Mouse (Mus musculus): ENCODE measurements at regions not wholly inside any gene's neighbourhood (a gene's known extent, or its start where the extent isn't known, plus 50 kb on each side); places are given as distances from the start of the nearest gene placed in this dataset.

DNA sequence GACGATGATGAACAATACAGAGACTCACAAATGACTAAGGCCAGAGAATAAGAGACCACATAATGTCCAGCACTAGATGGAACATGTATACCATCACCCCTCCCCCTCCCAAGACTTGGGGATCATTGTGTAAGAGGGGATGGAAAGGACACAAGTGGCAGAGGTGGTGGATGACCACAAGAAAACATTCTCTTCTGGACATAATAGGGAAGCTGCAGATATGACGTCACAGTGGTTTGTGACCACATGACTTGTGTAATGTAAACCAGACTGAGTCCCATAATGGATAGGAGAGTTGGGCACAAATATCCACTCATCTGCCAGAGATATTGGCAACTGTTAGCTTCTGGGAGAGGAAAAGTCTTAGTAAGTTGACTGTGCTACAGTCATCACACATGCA lies 630.7 kb downstream of the Kcnj2 start:
- no peaks in the 10 kb centered on the region for H3K9me3 ChIP-seq (ENCODE audit: low read length)
- no peak for ATAC-seq (ENCODE audit: low FRiP score, low TSS enrichment)
- H3K27me3 ChIP-seq (ENCODE audit: insufficient read depth, low read length) = no peaks in the 10 kb centered on the region
- no peak overlapping the region for H3K4me3 ChIP-seq (ENCODE audit: low read length)
- no peak overlapping the region for H3K27ac ChIP-seq (ENCODE audit: low read length)
- 93% methylated on average over 2 of the region's 2 CpGs for WGBS
- H3K36me3 ChIP-seq (ENCODE audit: insufficient read depth, low read length) = no peaks in the 10 kb centered on the region
- H3K4me1 ChIP-seq (ENCODE audit: insufficient read depth, low read length) = no peaks in the 10 kb centered on the region
- H3K4me2 ChIP-seq (replicated peaks; ENCODE audit: low read depth, low read length) = no peak overlapping the region
- H3K9ac ChIP-seq (replicated peaks; ENCODE audit: low read length) = no peak overlapping the region

DNA sequence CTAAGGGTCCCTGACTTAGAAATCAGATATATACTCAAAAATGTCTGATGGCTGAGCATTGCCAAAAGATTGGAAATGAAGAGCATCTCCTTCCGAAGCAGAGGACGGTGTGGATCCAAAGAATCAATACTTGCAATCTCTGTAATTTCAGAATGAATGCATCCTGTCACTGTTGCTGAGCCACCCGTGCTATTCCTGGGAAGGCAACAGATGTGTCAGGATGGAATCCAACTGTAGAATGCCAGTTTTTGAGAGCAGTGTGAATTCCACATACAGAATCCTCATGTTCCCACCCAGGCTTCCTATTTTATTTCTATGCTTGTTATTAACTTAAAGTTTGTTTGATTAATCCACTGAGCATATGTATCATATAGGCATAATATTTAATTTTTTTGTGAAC lies 633.9 kb downstream of the Kcnj2 start:
- H3K4me2 ChIP-seq (replicated peaks; ENCODE audit: low read depth, low read length) = no peak overlapping the region
- no peaks in the 10 kb centered on the region for H3K9me3 ChIP-seq (ENCODE audit: low read length)
- ATAC-seq (ENCODE audit: low FRiP score, low TSS enrichment) = no peak
- no peaks in the 10 kb centered on the region for H3K27me3 ChIP-seq (ENCODE audit: insufficient read depth, low read length)
- 88% methylated on average over 3 of the region's 3 CpGs for WGBS
- H3K27ac ChIP-seq (ENCODE audit: low read length) = no peak overlapping the region
- H3K4me1 ChIP-seq (ENCODE audit: insufficient read depth, low read length) = no peaks in the 10 kb centered on the region
- H3K9ac ChIP-seq (replicated peaks; ENCODE audit: low read length) = no peak overlapping the region
- no peak overlapping the region for H3K4me3 ChIP-seq (ENCODE audit: low read length)
- no peaks in the 10 kb centered on the region for H3K36me3 ChIP-seq (ENCODE audit: insufficient read depth, low read length)

DNA sequence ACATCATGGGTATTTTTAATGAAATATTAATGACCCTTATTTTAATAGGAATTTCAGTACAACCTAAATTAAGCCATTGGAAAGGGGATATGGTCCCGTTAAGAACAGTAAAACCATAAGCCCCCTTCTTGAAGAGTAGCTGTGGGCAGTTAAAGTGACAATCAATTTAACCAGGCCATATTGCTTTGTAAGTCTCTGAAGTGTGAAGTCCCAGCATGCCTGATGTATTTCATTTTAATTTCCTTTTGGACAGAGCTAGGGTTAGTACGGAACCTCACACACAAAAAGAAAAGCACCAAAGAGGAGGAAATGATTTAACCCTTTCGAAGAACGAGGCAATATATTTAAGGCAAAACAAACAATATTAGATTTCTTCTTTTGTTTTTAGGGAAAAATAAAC lies 640.9 kb downstream of the Kcnj2 start:
- WGBS = 11% methylated on average over 4 of the region's 4 CpGs
- Histone ChIP-seq H3K9me3 (ENCODE audit: low read length) (no peaks in the 10 kb centered on the region), H3K4me1 (ENCODE audit: insufficient read depth, low read length) (no peaks in the 10 kb centered on the region), H3K27me3 (ENCODE audit: insufficient read depth, low read length) (no peaks in the 10 kb centered on the region), H3K9ac (replicated peaks; ENCODE audit: low read length) (no peak overlapping the region), H3K4me2 (replicated peaks; ENCODE audit: low read depth, low read length) (no peak overlapping the region), H3K4me3 (ENCODE audit: low read length) (no peak overlapping the region), H3K36me3 (ENCODE audit: insufficient read depth, low read length) (no peaks in the 10 kb centered on the region), H3K27ac (ENCODE audit: low read length) (no peak overlapping the region)
- peak; percentile 54; the same call in 1 of the 2 replicates for ATAC-seq (ENCODE audit: low FRiP score, low TSS enrichment)

DNA sequence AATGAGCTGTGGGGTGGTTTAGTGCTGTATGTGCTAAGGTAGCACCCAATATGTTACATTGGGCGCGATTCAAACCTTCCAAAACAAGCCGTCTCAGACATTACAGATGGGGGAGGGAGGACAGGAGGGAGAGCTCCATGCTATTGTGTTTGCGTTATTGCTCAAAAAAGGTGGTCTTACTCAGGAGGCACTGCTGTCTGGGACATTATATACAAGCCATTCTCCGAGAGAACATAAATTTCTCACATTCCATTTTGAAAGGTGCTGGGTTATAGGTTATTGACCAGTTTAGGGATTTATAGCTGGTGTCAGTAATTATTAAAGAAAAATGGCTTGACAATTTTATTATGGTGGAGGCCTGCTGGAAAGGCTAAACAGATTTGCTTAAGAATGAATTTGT lies 649.4 kb downstream of the Kcnj2 start:
- 42% methylated on average over 5 of the region's 5 CpGs for WGBS
- Histone ChIP-seq H3K4me3 (ENCODE audit: low read length) (no peak overlapping the region), H3K27ac (ENCODE audit: low read length) (no peak overlapping the region), H3K9me3 (ENCODE audit: low read length) (no peaks in the 10 kb centered on the region), H3K4me1 (ENCODE audit: insufficient read depth, low read length) (no peaks in the 10 kb centered on the region), H3K36me3 (ENCODE audit: insufficient read depth, low read length) (no peaks in the 10 kb centered on the region), H3K9ac (replicated peaks; ENCODE audit: low read length) (no peak overlapping the region), H3K4me2 (replicated peaks; ENCODE audit: low read depth, low read length) (no peak overlapping the region), H3K27me3 (ENCODE audit: insufficient read depth, low read length) (no peaks in the 10 kb centered on the region)
- ATAC-seq (ENCODE audit: low FRiP score, low TSS enrichment) = no peak

DNA sequence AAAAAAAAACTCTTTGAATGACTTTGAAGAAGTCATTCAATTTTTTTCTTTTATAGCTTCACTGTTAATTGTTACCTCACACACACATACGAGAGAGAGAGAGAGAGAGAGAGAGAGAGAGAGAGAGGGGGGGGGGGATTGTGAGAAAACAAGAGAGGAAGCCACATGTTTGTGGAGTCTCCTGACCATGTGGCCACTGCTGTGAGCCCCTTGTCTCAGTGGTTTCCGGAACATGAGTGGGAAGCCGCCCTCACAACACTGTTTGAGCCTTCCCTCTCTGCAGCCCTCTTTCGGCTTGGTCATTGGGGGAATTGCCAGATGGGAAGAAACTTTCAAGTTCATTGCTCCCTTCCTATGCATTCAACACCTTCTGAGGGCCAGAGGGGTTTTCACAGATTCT lies 656.3 kb downstream of the Kcnj2 start:
- no peak overlapping the region for H3K27ac ChIP-seq (ENCODE audit: low read length)
- H3K36me3 ChIP-seq (ENCODE audit: insufficient read depth, low read length) = no peaks in the 10 kb centered on the region
- no peaks in the 10 kb centered on the region for H3K4me1 ChIP-seq (ENCODE audit: insufficient read depth, low read length)
- WGBS = 57% methylated on average over 4 of the region's 4 CpGs
- no peak overlapping the region for H3K4me2 ChIP-seq (replicated peaks; ENCODE audit: low read depth, low read length)
- H3K9me3 ChIP-seq (ENCODE audit: low read length) = no peaks in the 10 kb centered on the region
- no peak for ATAC-seq (ENCODE audit: low FRiP score, low TSS enrichment)
- H3K9ac ChIP-seq (replicated peaks; ENCODE audit: low read length) = no peak overlapping the region
- H3K4me3 ChIP-seq (ENCODE audit: low read length) = no peak overlapping the region
- H3K27me3 ChIP-seq (ENCODE audit: insufficient read depth, low read length) = no peaks in the 10 kb centered on the region

DNA sequence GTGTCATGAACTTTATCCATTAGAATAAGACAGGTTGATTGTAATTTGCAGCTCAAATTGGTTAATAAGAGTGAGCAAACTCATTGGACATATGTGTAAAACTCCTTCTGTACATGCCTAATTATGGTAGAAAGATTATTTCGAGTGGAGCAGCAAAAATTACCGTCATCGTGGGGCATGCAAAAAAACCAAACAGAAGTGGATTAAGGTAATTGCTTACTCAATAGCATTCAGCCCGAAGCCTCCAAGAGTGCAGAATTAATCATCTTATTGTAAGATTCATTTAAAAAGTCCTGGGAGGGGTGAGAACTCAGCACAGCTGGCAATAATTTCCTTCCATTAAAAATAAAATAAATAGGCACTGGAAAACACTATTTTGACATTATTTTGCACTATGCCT lies 662.2 kb downstream of the Kcnj2 start:
- 85% methylated on average over 4 of the region's 4 CpGs for WGBS
- no peak overlapping the region for H3K9ac ChIP-seq (replicated peaks; ENCODE audit: low read length)
- H3K27ac ChIP-seq (ENCODE audit: low read length) = no peak overlapping the region
- no peak overlapping the region for H3K4me2 ChIP-seq (replicated peaks; ENCODE audit: low read depth, low read length)
- no peaks in the 10 kb centered on the region for H3K27me3 ChIP-seq (ENCODE audit: insufficient read depth, low read length)
- H3K4me3 ChIP-seq (ENCODE audit: low read length) = no peak overlapping the region
- no peak for ATAC-seq (ENCODE audit: low FRiP score, low TSS enrichment)
- no peaks in the 10 kb centered on the region for H3K4me1 ChIP-seq (ENCODE audit: insufficient read depth, low read length)
- H3K36me3 ChIP-seq (ENCODE audit: insufficient read depth, low read length) = no peaks in the 10 kb centered on the region
- H3K9me3 ChIP-seq (ENCODE audit: low read length) = no peaks in the 10 kb centered on the region

DNA sequence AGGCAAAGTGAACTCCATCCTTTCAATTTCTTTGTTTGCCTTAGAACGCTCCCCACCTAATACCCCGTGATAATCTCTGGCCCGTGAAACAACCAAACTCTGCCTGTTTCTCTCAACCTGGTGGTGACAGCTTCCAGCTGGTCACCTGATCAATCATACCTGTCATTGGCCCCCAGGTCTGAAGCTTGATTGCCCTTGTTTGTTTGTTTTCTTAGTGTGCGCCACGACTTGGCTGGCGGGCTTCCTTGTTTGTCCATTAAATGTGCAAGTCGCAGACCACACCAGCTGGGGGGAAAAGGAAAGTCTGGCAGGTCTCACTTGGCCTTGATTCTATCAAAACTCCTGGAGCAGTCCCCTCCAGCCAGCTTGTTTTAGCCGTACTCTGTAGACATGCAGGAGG lies 666.1 kb downstream of the Kcnj2 start:
- no peak for ATAC-seq (ENCODE audit: low FRiP score, low TSS enrichment)

DNA sequence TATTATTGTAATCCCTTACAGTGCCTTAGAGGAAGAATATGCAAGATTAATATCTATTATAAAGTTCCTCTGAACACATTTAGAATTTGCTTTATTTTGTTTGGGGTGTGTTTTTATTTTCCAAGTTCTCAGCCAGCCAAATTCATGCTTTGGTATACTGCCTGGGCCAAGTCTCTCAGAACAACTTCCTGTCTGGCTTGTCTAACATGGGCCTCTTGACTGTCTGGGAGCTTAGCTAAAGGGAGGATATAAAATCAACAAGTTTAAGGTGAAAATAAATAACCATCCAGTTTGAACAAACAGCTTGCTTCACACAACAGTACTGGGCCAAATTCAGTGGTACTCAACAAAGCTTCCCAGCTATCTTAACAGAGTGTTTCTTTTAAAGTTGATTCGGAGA lies 669.5 kb downstream of the Kcnj2 start:
- H3K4me2 ChIP-seq (replicated peaks; ENCODE audit: low read depth, low read length) = no peak overlapping the region
- H3K4me3 ChIP-seq (ENCODE audit: low read length) = no peak overlapping the region
- no peaks in the 10 kb centered on the region for H3K27me3 ChIP-seq (ENCODE audit: insufficient read depth, low read length)
- no peak overlapping the region for H3K27ac ChIP-seq (ENCODE audit: low read length)
- no peaks in the 10 kb centered on the region for H3K9me3 ChIP-seq (ENCODE audit: low read length)
- H3K36me3 ChIP-seq (ENCODE audit: insufficient read depth, low read length) = no peaks in the 10 kb centered on the region
- 81% methylated on average over 1 of the region's 1 CpGs for WGBS
- no peak for ATAC-seq (ENCODE audit: low FRiP score, low TSS enrichment)
- no peak overlapping the region for H3K9ac ChIP-seq (replicated peaks; ENCODE audit: low read length)
- no peaks in the 10 kb centered on the region for H3K4me1 ChIP-seq (ENCODE audit: insufficient read depth, low read length)

More for the DNA sequence above, 666.1 kb downstream of the Kcnj2 start:
- Histone ChIP-seq H3K27ac (ENCODE audit: low read length) (no peak overlapping the region), H3K4me2 (replicated peaks; ENCODE audit: low read depth, low read length) (no peak overlapping the region), H3K9me3 (ENCODE audit: low read length) (no peaks in the 10 kb centered on the region), H3K4me1 (ENCODE audit: insufficient read depth, low read length) (no peaks in the 10 kb centered on the region), H3K4me3 (ENCODE audit: low read length) (no peak overlapping the region), H3K27me3 (ENCODE audit: insufficient read depth, low read length) (no peaks in the 10 kb centered on the region), H3K36me3 (ENCODE audit: insufficient read depth, low read length) (no peaks in the 10 kb centered on the region), H3K9ac (replicated peaks; ENCODE audit: low read length) (no peak overlapping the region)
- 18% methylated on average over 8 of the region's 8 CpGs for WGBS

DNA sequence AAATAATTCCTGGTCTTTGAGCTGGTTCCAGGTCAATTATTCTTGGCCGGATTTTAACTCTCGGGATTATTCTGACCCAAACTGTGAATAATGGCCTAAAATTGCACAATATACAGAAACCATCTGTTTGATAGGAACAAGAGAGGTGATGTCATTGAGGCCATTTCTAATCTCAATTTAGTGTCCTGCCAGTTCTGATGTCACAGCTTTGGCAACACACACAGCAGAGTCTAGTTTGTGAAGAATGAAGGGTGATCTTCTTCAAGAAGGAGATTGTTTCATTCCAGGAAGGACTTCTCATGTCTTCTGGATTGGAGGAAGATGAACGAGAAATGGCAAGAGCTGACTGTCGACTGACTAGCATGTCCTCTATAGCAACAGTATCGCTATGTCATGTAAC lies 670.0 kb downstream of the Kcnj2 start:
- no peaks in the 10 kb centered on the region for H3K27me3 ChIP-seq (ENCODE audit: insufficient read depth, low read length)
- ATAC-seq (ENCODE audit: low FRiP score, low TSS enrichment) = no peak
- no peak overlapping the region for H3K4me3 ChIP-seq (ENCODE audit: low read length)
- no peaks in the 10 kb centered on the region for H3K9me3 ChIP-seq (ENCODE audit: low read length)
- H3K9ac ChIP-seq (replicated peaks; ENCODE audit: low read length) = no peak overlapping the region
- H3K27ac ChIP-seq (ENCODE audit: low read length) = no peak overlapping the region
- no peak overlapping the region for H3K4me2 ChIP-seq (replicated peaks; ENCODE audit: low read depth, low read length)
- WGBS = 79% methylated on average over 5 of the region's 5 CpGs
- H3K4me1 ChIP-seq (ENCODE audit: insufficient read depth, low read length) = no peaks in the 10 kb centered on the region
- no peaks in the 10 kb centered on the region for H3K36me3 ChIP-seq (ENCODE audit: insufficient read depth, low read length)

DNA sequence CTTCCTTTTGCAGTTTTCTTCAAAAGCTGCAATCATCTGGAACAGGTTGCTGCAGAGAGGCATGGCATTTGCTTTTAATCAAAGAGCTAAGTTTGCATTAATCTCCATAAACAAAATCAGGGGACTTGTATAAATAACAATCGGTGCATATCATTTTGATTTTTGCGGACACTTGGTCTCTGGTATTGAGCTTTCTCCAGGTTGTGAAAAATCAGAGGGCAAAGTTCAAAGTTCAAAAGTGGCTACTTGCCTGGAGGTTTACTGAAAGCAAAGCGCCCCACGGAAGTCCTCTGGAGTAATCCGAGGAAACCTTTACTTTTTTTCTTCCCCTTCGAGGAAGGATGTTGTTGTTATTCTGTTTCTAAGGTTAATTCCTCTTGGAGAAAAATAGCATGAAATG lies 677.4 kb downstream of the Kcnj2 start:
- 22% methylated on average over 6 of the region's 6 CpGs for WGBS
- H3K36me3 ChIP-seq (ENCODE audit: insufficient read depth, low read length) = no peaks in the 10 kb centered on the region
- ATAC-seq (ENCODE audit: low FRiP score, low TSS enrichment) = no peak

More for the DNA sequence above, 677.4 kb downstream of the Kcnj2 start:
- Histone ChIP-seq H3K4me2 (replicated peaks; ENCODE audit: low read depth, low read length) (no peak overlapping the region), H3K4me3 (ENCODE audit: low read length) (no peak overlapping the region), H3K9me3 (ENCODE audit: low read length) (no peaks in the 10 kb centered on the region), H3K27me3 (ENCODE audit: insufficient read depth, low read length) (no peaks in the 10 kb centered on the region), H3K9ac (replicated peaks; ENCODE audit: low read length) (no peak overlapping the region), H3K4me1 (ENCODE audit: insufficient read depth, low read length) (no peaks in the 10 kb centered on the region), H3K27ac (ENCODE audit: low read length) (no peak overlapping the region)
